Mouse (Mus musculus) intestine, embryonic 14.5 days (tissue): ENCODE measurements around the gene Ddit4l. TPM values are rescaled to one million over a fixed set of nuclear protein-coding genes. Genes with fewer than 3 reads are reported as not detected.
"Not testable (repeated sequence)": the region's sequence is repeated elsewhere in the genome, so short reads cannot be mapped to it uniquely, and the experiment has no call there.

Source experiments
- ATAC-seq: fragments of 200-750 bp; cut with Nextera tagmentation; replicated peaks from 2 replicates; pipeline ENCODE4 v1.8.0; 2017; ENCODE audit warnings: low read depth, moderate number of reproducible peaks, moderate TSS enrichment, moderate library complexity; ENCODE audit not compliant: low FRiP score, low TSS enrichment
- DNase-seq: peaks from one replicate; pipeline ENCODE4 v3.0.0-alpha.2; 2018; ENCODE audit warnings: low spot score
- H3K27ac ChIP-seq: fragments of 300-500 bp; sonication (generic); 2 replicates; pipeline ENCODE4 v1.5.1; 2014; ENCODE audit warnings: low read depth, mild to moderate bottlenecking, control low read depth
- H3K27me3 ChIP-seq: fragments of 300-500 bp; sonication (generic); replicated peaks from 2 replicates; pipeline ENCODE4 v1.6.1; 2014; ENCODE audit warnings: low read length, control low read depth; ENCODE audit not compliant: control insufficient read depth, insufficient read depth
- H3K36me3 ChIP-seq: fragments of 300-500 bp; sonication (generic); 2 replicates; pipeline ENCODE4 v1.6.1; 2014; ENCODE audit warnings: low read length, control low read depth; ENCODE audit not compliant: control insufficient read depth, insufficient read depth
- H3K4me1 ChIP-seq: fragments of 300-500 bp; sonication (generic); replicated peaks from 2 replicates; pipeline ENCODE4 v1.6.1; 2014; ENCODE audit warnings: low read length, control low read depth, mixed read lengths; ENCODE audit not compliant: control insufficient read depth, insufficient read depth
- H3K4me2 ChIP-seq: fragments of 300-500 bp; sonication (generic); 2 replicates; pipeline ENCODE4 v1.6.1; 2014; ENCODE audit warnings: low read length
- H3K4me3 ChIP-seq: fragments of 300-500 bp; sonication (generic); 2 replicates; pipeline ENCODE4 v1.5.1; 2014; ENCODE audit warnings: low read depth, low read length, control low read depth, mixed read lengths
- H3K9ac ChIP-seq: fragments of 300-500 bp; sonication (generic); 2 replicates; pipeline ENCODE4 v1.6.1; 2014; ENCODE audit warnings: mild to moderate bottlenecking, low read length
- H3K9me3 ChIP-seq: fragments of 300-500 bp; sonication (generic); 2 replicates; pipeline ENCODE4 v1.6.1; 2016; ENCODE audit warnings: low read length, control low read depth; ENCODE audit not compliant: control insufficient read depth
- WGBS: fragments of 180-500 bp; shearing (Covaris S2); extraction: QIAGEN DNeasy Blood & Tissue Kit; methylation state at CpG from one replicate; pipeline ENCODE4 v1.1.7; 2014; 5-methylcytosine and 5-hydroxymethylcytosine counted together
- polyA plus RNA-seq: library from polyadenylated mRNA; unstranded; fragments of >200 nt; fragmentation: Nextera tagmentation; extraction: Ambion mirVana; gene quantifications from 2 replicates; pipeline ENCODE4 v1.2.1, GENCODE M21; 2014

Gene Ddit4l
- polyA plus RNA-seq, 1 experiment from 2014 or later: 1.2 TPM

DNA sequence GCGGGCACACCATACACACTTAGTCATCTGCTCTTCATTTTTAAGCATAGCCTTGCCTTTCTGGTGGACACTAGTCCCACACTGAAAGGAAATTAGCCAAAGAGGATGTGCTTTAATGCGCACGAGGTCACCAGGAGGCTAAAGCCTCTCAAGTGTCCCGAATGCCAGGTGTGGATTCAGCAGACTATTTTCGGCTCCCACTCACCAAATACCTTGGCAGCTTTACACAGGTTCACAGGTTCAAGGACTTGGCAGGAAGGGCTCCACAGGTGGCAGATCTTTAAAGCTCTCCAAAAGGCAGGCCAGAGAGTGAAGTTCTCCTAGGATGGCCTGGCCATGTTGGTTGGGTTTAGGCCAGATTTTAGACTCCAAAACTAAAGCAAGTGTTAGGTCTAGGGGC is 19.8 kb downstream of the Ddit4l start:
- H3K9ac ChIP-seq: no peak overlapping the region
- ATAC-seq (no peak), DNase-seq (no peak)
- 88% methylated on average over 5 of the region's 5 CpGs for WGBS
- H3K27me3 ChIP-seq: no peaks in the 10 kb centered on the region
- H3K4me2 ChIP-seq: no peak overlapping the region
- no peaks in the 10 kb centered on the region for H3K9me3 ChIP-seq
- no peaks in the 10 kb centered on the region for H3K4me1 ChIP-seq
- H3K27ac ChIP-seq: no peak overlapping the region
- no peak overlapping the region for H3K4me3 ChIP-seq
- no peaks in the 10 kb centered on the region for H3K36me3 ChIP-seq

- no peak for ATAC-seq
- Histone ChIP-seq H3K4me2 (no peak overlapping the region), H3K27ac (no peak overlapping the region), H3K4me1 (no peaks in the 10 kb centered on the region), H3K36me3 (no peaks in the 10 kb centered on the region), H3K9me3 (no peaks in the 10 kb centered on the region), H3K27me3 (no peaks in the 10 kb centered on the region), H3K9ac (no peak overlapping the region), H3K4me3 (no peak overlapping the region)
- WGBS: 52% methylated on average over 8 of the region's 8 CpGs
- DNase-seq: no peak
These were observed 20.7 kb downstream of the Ddit4l start for GRCm38 (mm10) chr3:137642137-137642536.

DNA sequence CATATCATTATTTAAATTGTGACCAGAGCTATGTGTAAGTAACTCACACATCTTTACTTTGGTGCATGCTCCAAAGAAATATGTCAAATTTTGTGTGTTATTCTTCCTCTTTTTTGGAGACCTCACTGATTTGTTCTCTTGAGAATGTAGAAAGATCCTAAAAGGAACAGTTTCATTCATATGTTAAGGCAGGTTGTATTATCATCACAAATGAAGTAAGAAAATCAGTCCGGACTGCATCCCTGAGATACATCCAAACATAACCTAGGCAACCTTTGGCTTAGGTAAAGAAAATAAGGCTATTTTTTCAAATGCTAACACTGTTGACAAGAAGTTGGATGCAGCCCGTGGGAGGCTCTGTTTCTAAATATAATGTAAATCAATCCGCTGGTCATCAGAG is 21.2 kb downstream of the Ddit4l start:
- 59% methylated on average over 3 of the region's 3 CpGs for WGBS
- H3K4me2 ChIP-seq: no peak overlapping the region
- H3K36me3 ChIP-seq: no peaks in the 10 kb centered on the region
- H3K9me3 ChIP-seq: no peaks in the 10 kb centered on the region
- no peaks in the 10 kb centered on the region for H3K27me3 ChIP-seq
- no peak for ATAC-seq
- H3K4me3 ChIP-seq: no peak overlapping the region
- H3K27ac ChIP-seq: no peak overlapping the region
- H3K4me1 ChIP-seq: no peaks in the 10 kb centered on the region
- no peak for DNase-seq
- H3K9ac ChIP-seq: no peak overlapping the region

DNA sequence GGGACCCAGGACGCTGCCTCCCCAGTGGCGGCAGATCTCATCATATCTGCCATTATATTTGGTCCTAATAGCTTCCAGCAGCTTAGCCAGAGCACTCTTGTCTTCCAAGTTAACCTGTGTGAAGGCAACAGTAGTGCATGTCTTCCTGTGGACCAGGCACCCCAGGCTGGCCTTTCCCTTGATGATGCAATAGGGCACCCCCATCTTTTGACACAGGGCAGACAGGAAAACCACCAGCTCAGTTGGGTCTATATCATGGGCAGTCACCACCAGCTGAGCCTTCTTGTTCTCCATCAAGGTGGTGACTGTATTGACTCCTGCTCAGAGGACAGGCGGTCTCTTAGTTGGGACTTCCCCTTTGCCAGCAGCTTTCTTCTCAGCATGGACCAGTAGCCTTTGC is 22.7 kb downstream of the Ddit4l start:
- Histone ChIP-seq H3K27me3 (no peaks in the 10 kb centered on the region), H3K27ac (no peak overlapping the region), H3K36me3 (no peaks in the 10 kb centered on the region), H3K9ac (no peak overlapping the region), H3K4me3 (no peak overlapping the region), H3K4me2 (no peak overlapping the region), H3K9me3 (no peaks in the 10 kb centered on the region), H3K4me1 (no peaks in the 10 kb centered on the region)
- 93% methylated on average over 3 of the region's 3 CpGs for WGBS
- DNase-seq (no peak), ATAC-seq (no peak)

- H3K36me3 ChIP-seq: no peaks in the 10 kb centered on the region
- no peaks in the 10 kb centered on the region for H3K27me3 ChIP-seq
- DNase-seq: no peak
- no peak overlapping the region for H3K27ac ChIP-seq
- H3K4me2 ChIP-seq: no peak overlapping the region
- H3K4me1 ChIP-seq: no peaks in the 10 kb centered on the region
- no peaks in the 10 kb centered on the region for H3K9me3 ChIP-seq
- no peak for ATAC-seq
- no peak overlapping the region for H3K9ac ChIP-seq
- H3K4me3 ChIP-seq: no peak overlapping the region
- 56% methylated on average over 6 of the region's 6 CpGs for WGBS
These were observed 23.5 kb downstream of the Ddit4l start for GRCm38 (mm10) chr3:137644947-137645346.

- Histone ChIP-seq H3K4me2 (no peak overlapping the region), H3K36me3 (no peaks in the 10 kb centered on the region), H3K9me3 (no peaks in the 10 kb centered on the region), H3K4me3 (no peak overlapping the region), H3K27ac (no peak overlapping the region), H3K9ac (no peak overlapping the region), H3K27me3 (no peaks in the 10 kb centered on the region), H3K4me1 (no peaks in the 10 kb centered on the region)
- DNase-seq: no peak
- 70% methylated on average over 12 of the region's 12 CpGs for WGBS
- no peak for ATAC-seq
These were observed 26.2 kb downstream of the Ddit4l start for GRCm38 (mm10) chr3:137647427-137648100.

- DNase-seq: no peak
These were observed 27.7 kb downstream of the Ddit4l start for GRCm38 (mm10) chr3:137649112-137649511.

DNA sequence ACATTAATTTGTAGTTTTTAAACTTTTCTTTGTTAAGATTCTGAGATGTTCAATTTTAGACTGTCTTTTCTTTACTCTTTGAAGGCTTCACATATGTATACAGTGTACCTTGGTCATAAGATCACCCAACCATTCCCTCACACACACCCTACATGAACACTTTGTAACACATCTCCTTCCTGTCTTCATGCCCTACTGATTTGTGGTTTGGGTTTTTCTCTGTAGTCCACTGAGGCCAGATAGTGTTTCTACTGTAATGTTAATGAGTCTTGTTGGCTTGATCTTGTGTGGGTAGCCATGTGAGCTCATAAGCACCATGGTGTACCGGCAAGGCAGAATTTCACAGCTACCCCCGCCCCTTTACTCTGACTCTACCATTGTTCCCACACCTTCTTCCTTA is 31.4 kb downstream of the Ddit4l start:
- WGBS: 87% methylated on average over 2 of the region's 2 CpGs

More at GRCm38 (mm10) chr3:137649112-137649511, 27.7 kb downstream of the Ddit4l start:
- Histone ChIP-seq H3K27ac (no peak overlapping the region), H3K36me3 (no peaks in the 10 kb centered on the region), H3K4me2 (no peak overlapping the region), H3K4me1 (no peaks in the 10 kb centered on the region), H3K27me3 (no peaks in the 10 kb centered on the region), H3K4me3 (no peak overlapping the region), H3K9me3 (no peaks in the 10 kb centered on the region), H3K9ac (no peak overlapping the region)
- 62% methylated on average over 5 of the region's 5 CpGs for WGBS
- no peak for ATAC-seq

GRCm38 (mm10) chr3:137671224-137671623 is 49.8 kb downstream of the Ddit4l start, which contains the start of gene Gm21962:
TSS of gene Gm21962 (plus strand) at chr3:137671524.
- ATAC-seq, H3K36me3 ChIP-seq, H3K4me3 ChIP-seq, H3K9ac ChIP-seq, DNase-seq, H3K9me3 ChIP-seq, H3K27me3 ChIP-seq, H3K27ac ChIP-seq, H3K4me2 ChIP-seq, H3K4me1 ChIP-seq: not testable (repeated sequence)
- no CpG with 5 or more reads among the region's 3 CpGs for WGBS

More for the DNA sequence above, 31.4 kb downstream of the Ddit4l start:
- no peak overlapping the region for H3K4me3 ChIP-seq
- no peaks in the 10 kb centered on the region for H3K27me3 ChIP-seq
- DNase-seq (no peak), ATAC-seq (no peak)
- H3K4me1 ChIP-seq: no peaks in the 10 kb centered on the region
- H3K9ac ChIP-seq: no peak overlapping the region
- no peaks in the 10 kb centered on the region for H3K9me3 ChIP-seq
- H3K27ac ChIP-seq: no peak overlapping the region
- no peaks in the 10 kb centered on the region for H3K36me3 ChIP-seq
- H3K4me2 ChIP-seq: no peak overlapping the region
